Mouse (Mus musculus) liver, embryonic 12.5 days (tissue): Measurements from ENCODE around the gene Rtbdn. TPM values are rescaled to one million over a fixed set of nuclear protein-coding genes. Genes with fewer than 3 reads are reported as not detected.

Source experiments
- microRNA-seq: library from miRNA; unstranded; fragments of <30 nt; microRNA quantifications from one replicate; pipeline ENCODE4, GENCODE M21; 2017
- polyA plus RNA-seq: library from polyadenylated mRNA; unstranded; fragments of >200 nt; fragmentation: Nextera tagmentation; extraction: Ambion mirVana; gene quantifications from 2 replicates; pipeline ENCODE4 v1.2.1, GENCODE M21; 2016

The Rtbdn gene
- polyA plus RNA-seq, 1 experiment from 2014 or later: 0.39 TPM

Small RNA genes within 50 kb of the gene (microRNA-seq; reads per million reads assigned to microRNA genes)
- not detected for gene Gm24197

Other genes starting within 250 kb of the Rtbdn start
- gene Lyl1, start 245.5 kb upstream of the Rtbdn start, polyA plus RNA-seq: 82.3 and 83.1 TPM in 2 replicates
- 11.0 and 12.0 TPM in 2 replicates for gene G430095P16Rik, start 224.0 kb upstream of the Rtbdn start, polyA plus RNA-seq
- 2.8 and 2.9 TPM in 2 replicates for gene Nfix, start 146.6 kb upstream of the Rtbdn start, polyA plus RNA-seq
- gene Dand5, start 124.2 kb upstream of the Rtbdn start, polyA plus RNA-seq: 3.4 and 4.3 TPM in 2 replicates
- gene Gadd45gip1, start 115.5 kb upstream of the Rtbdn start, polyA plus RNA-seq: 69.9 and 71.0 TPM in 2 replicates
- 274 and 281 TPM in 2 replicates for gene Rad23a, start 106.3 kb upstream of the Rtbdn start, polyA plus RNA-seq
- gene Calr, start 100.1 kb upstream of the Rtbdn start, polyA plus RNA-seq: 590 and 610 TPM in 2 replicates
- gene Farsa, start 90.0 kb upstream of the Rtbdn start, polyA plus RNA-seq: 96.3 and 98.6 TPM in 2 replicates
- 110 TPM in 2 replicates for gene Syce2, start 74.9 kb upstream of the Rtbdn start, polyA plus RNA-seq
- gene Gcdh, start 53.1 kb upstream of the Rtbdn start, polyA plus RNA-seq: 41.1 and 44.3 TPM in 2 replicates
- gene Klf1, start 45.1 kb upstream of the Rtbdn start, polyA plus RNA-seq: 517 and 552 TPM in 2 replicates
- gene Dnase2a, start 38.4 kb upstream of the Rtbdn start, polyA plus RNA-seq: 10.8 and 11.4 TPM in 2 replicates
- 0.18 TPM in 2 replicates for gene Mast1, start 9.6 kb upstream of the Rtbdn start, polyA plus RNA-seq
- 1.1 TPM in 1 of 2 replicates, not detected in the other for gene Gm49661, start 22.4 kb downstream of the Rtbdn start, polyA plus RNA-seq
- gene Prdx2, start 22.6 kb downstream of the Rtbdn start, polyA plus RNA-seq: 1,859 and 1,895 TPM in 2 replicates
- gene Rnaseh2a, start 22.8 kb downstream of the Rtbdn start, polyA plus RNA-seq: 149 and 150 TPM in 2 replicates
- 18.0 and 18.3 TPM in 2 replicates for gene Junb, start 31.7 kb downstream of the Rtbdn start, polyA plus RNA-seq
- gene Hook2, start 43.6 kb downstream of the Rtbdn start, polyA plus RNA-seq: 10.8 and 10.9 TPM in 2 replicates
- gene Best2, start 67.5 kb downstream of the Rtbdn start, polyA plus RNA-seq: not detected in 2 replicates
- gene Asna1, start 78.3 kb downstream of the Rtbdn start, polyA plus RNA-seq: 85.8 and 87.3 TPM in 2 replicates
- gene Trir, start 79.8 kb downstream of the Rtbdn start, polyA plus RNA-seq: 133 and 139 TPM in 2 replicates
- 31.1 and 32.3 TPM in 2 replicates for gene Tnpo2, start 89.9 kb downstream of the Rtbdn start, polyA plus RNA-seq
- 8.5 and 9.5 TPM in 2 replicates for gene Fbxw9, start 113.1 kb downstream of the Rtbdn start, polyA plus RNA-seq
- gene Gm5741, start 121.0 kb downstream of the Rtbdn start, polyA plus RNA-seq: 0.80 TPM in 1 of 2 replicates, not detected in the other
- gene Dhps, start 124.8 kb downstream of the Rtbdn start, polyA plus RNA-seq: 51.6 and 52.3 TPM in 2 replicates
- gene Wdr83os, start 133.7 kb downstream of the Rtbdn start, polyA plus RNA-seq: 80.1 and 87.7 TPM in 2 replicates
- gene Wdr83, start 134.3 kb downstream of the Rtbdn start, polyA plus RNA-seq: 30.8 and 33.1 TPM in 2 replicates
- 23.5 and 26.7 TPM in 2 replicates for gene Man2b1, start 136.3 kb downstream of the Rtbdn start, polyA plus RNA-seq
- gene Zfp791, start 176.1 kb downstream of the Rtbdn start, polyA plus RNA-seq: 0.35 and 0.66 TPM in 2 replicates
- gene Cks1brt, start 204.9 kb downstream of the Rtbdn start, polyA plus RNA-seq: not detected in 2 replicates